Mouse (Mus musculus): ENCODE results near the gene Tdrd12.
"Not testable (repeated sequence)": the region's sequence is repeated elsewhere in the genome, so short reads cannot be mapped to it uniquely, and the experiment has no call there.

Tdrd12 gene

GRCm38 (mm10) chr7:35537562-35537961, at the start of gene Tdrd12:
Gene Tdrd12 (minus strand): TSS chr7:35537745.
- no peak for DNase-seq (ENCODE audit: low read depth, low spot score)

- DNase-seq (ENCODE audit: low read depth, low spot score), result no peak
Observed at GRCm38 (mm10) chr7:35586906-35587445, 49.4 kb upstream of the Tdrd12 start.

GRCm38 (mm10) chr7:35586055-35586905, 48.7 kb upstream of the Tdrd12 start, which contains the start of gene Ankrd27:
Gene Ankrd27 (plus strand): TSS chr7:35586244.
- peak; percentile 93 for DNase-seq (ENCODE audit: low read depth, low spot score)

- no peak for DNase-seq (ENCODE audit: low read depth, low spot score)
Observed at GRCm38 (mm10) chr7:35585191-35586054, 47.9 kb upstream of the Tdrd12 start, which contains the start of gene Rgs9bp. Gene Rgs9bp (minus strand): TSS chr7:35585582.

GRCm38 (mm10) chr7:35584786-35585190, 47.2 kb upstream of the Tdrd12 start:
- DNase-seq (ENCODE audit: low read depth, low spot score), result no peak

GRCm38 (mm10) chr7:35584068-35584785, 46.7 kb upstream of the Tdrd12 start:
- DNase-seq (ENCODE audit: low read depth, low spot score), result no peak

GRCm38 (mm10) chr7:35583476-35584025, 46.0 kb upstream of the Tdrd12 start:
- DNase-seq (ENCODE audit: low read depth, low spot score), result no peak

- no peak for DNase-seq (ENCODE audit: low read depth, low spot score)
Observed at GRCm38 (mm10) chr7:35582719-35583118, 45.2 kb upstream of the Tdrd12 start.

GRCm38 (mm10) chr7:35579849-35580248, 42.3 kb upstream of the Tdrd12 start:
- no peak for DNase-seq (ENCODE audit: low read depth, low spot score)

- DNase-seq (ENCODE audit: low read depth, low spot score), result not testable (repeated sequence)
Observed at GRCm38 (mm10) chr7:35570883-35571282, 33.3 kb upstream of the Tdrd12 start.

- DNase-seq (ENCODE audit: low read depth, low spot score), result not testable (repeated sequence)
Observed at GRCm38 (mm10) chr7:35569724-35570123, 32.2 kb upstream of the Tdrd12 start.

GRCm38 (mm10) chr7:35565965-35566364, 28.4 kb upstream of the Tdrd12 start:
- DNase-seq (ENCODE audit: low read depth, low spot score), result not testable (repeated sequence)

- DNase-seq (ENCODE audit: low read depth, low spot score), result not testable (repeated sequence)
Observed at GRCm38 (mm10) chr7:35564872-35565271, 27.3 kb upstream of the Tdrd12 start.

GRCm38 (mm10) chr7:35564067-35564865, 26.7 kb upstream of the Tdrd12 start:
- DNase-seq (ENCODE audit: low read depth, low spot score), result no peak

- DNase-seq (ENCODE audit: low read depth, low spot score), result no peak
Observed at GRCm38 (mm10) chr7:35563071-35563470, 25.5 kb upstream of the Tdrd12 start.

- DNase-seq (ENCODE audit: low read depth, low spot score), result no peak
Observed at GRCm38 (mm10) chr7:35559838-35560237, 22.3 kb upstream of the Tdrd12 start.

GRCm38 (mm10) chr7:35558681-35559080, 21.1 kb upstream of the Tdrd12 start:
- DNase-seq (ENCODE audit: low read depth, low spot score), result no peak

- no peak for DNase-seq (ENCODE audit: low read depth, low spot score)
Observed at GRCm38 (mm10) chr7:35557577-35557976, 20.0 kb upstream of the Tdrd12 start.

- DNase-seq (ENCODE audit: low read depth, low spot score), result no peak
Observed at GRCm38 (mm10) chr7:35556905-35557304, 19.4 kb upstream of the Tdrd12 start.

GRCm38 (mm10) chr7:35556205-35556603, 18.7 kb upstream of the Tdrd12 start, which contains the start of gene Nudt19:
Gene Nudt19 (minus strand): TSS chr7:35556304.
- no peak for DNase-seq (ENCODE audit: low read depth, low spot score)
